Mouse (Mus musculus) embryonic stem cell, embryonic (primary cell): Measurements from ENCODE around the gene Gm7534.
"Not testable (repeated sequence)": the region's sequence is repeated elsewhere in the genome, so short reads cannot be mapped to it uniquely, and the experiment has no call there.

Experiments used
- CTCF ChIA-PET, 4 experiments: fragments of 300-600 bp in 2 of 4; fragments of 350-600 bp in 2 of 4; sonication (Branson Sonifier 250); formaldehyde crosslinking; loops; one replicate each; lab custom pipeline; 2022; ENCODE audit warnings: inconsistent platforms in 2 of 4; lab: Charles Lee
- POLR2A ChIA-PET, 4 experiments: fragments of 300-600 bp in 2 of 4; fragments of 350-600 bp in 2 of 4; sonication (Branson Sonifier 250); formaldehyde crosslinking; loops; one replicate each; lab custom pipeline; 2022; ENCODE audit warnings: antibody characterized with exemption in 4 of 4, inconsistent platforms in 1 of 4; lab: Charles Lee

Gene Gm7534

GRCm38 (mm10) chr4:134165548-134166465, 37.0 kb downstream of the Gm7534 start:
- ChIA-PET CTCF (interaction anchor here in 3 of 4 experiments (0.6 to 2.9 kb wide), 12 partner anchors 7 to 234 kb away, joined by 3 to 20 read pairs (median 4); partner anchors contain the start of gene Cep85 (in 1 of the 3)), POLR2A (interaction anchor here in 2 of 4 experiments (0.7 to 1.5 kb wide), 8 partner anchors 12 to 204 kb away, joined by 3 to 4 read pairs (median 3); partner anchors contain the start of gene Cep85 (in 2 of the 2))

GRCm38 (mm10) chr4:134165024-134165423, 37.8 kb downstream of the Gm7534 start:
- POLR2A ChIA-PET = interaction anchor here in 2 of 4 experiments (0.9 to 1.5 kb wide), 2 partner anchors 13 to 26 kb away, joined by 3 to 4 read pairs; no protein-coding TSS in a partner anchor
- CTCF ChIA-PET = interaction anchor here in 1 of 4 experiments (1.4 to 2.9 kb wide), 2 partner anchors 11 to 22 kb away, joined by 4 to 10 read pairs; partner anchors contain the start of gene Cep85

GRCm38 (mm10) chr4:134164591-134164990, 38.2 kb downstream of the Gm7534 start:
- CTCF ChIA-PET = interaction anchor here in 1 of 4 experiments (2.9 kb wide), 1 partner anchor 10 kb away, joined by 10 read pairs; no protein-coding TSS in a partner anchor
- POLR2A ChIA-PET = no interaction called here

GRCm38 (mm10) chr4:134160071-134160470, 42.7 kb downstream of the Gm7534 start:
- CTCF ChIA-PET, POLR2A ChIA-PET: not testable (repeated sequence)

GRCm38 (mm10) chr4:134158774-134159173, 44.0 kb downstream of the Gm7534 start:
- ChIA-PET CTCF (interaction anchor here in 2 of 4 experiments (0.6 to 2.8 kb wide), 6 partner anchors 7 to 1275 kb away, joined by 3 to 20 read pairs (median 3); partner anchors contain the start of gene Pafah2 (in 1 of the 2)), POLR2A (interaction anchor here in 3 of 4 experiments (0.9 to 1.5 kb wide), 4 partner anchors 8 to 318 kb away, joined by 3 read pairs; no protein-coding TSS in a partner anchor)

GRCm38 (mm10) chr4:134157558-134157957, 45.2 kb downstream of the Gm7534 start:
- POLR2A ChIA-PET = interaction anchor here in 2 of 4 experiments (0.6 to 1.5 kb wide), 7 partner anchors 7 to 189 kb away, joined by 3 to 4 read pairs (median 3); partner anchors contain the start of gene Hmgn2 (in 1 of the 2)
- CTCF ChIA-PET = interaction anchor here in 3 of 4 experiments (0.6 to 2.8 kb wide), 7 partner anchors 9 to 42 kb away, joined by 3 to 20 read pairs (median 3); partner anchors contain the start of gene Cep85 (in 1 of the 3)

- ChIA-PET POLR2A (interaction anchor here in 3 of 4 experiments (0.7 to 1.4 kb wide), 6 partner anchors 9 to 188 kb away, joined by 3 to 4 read pairs (median 3); partner anchors contain the start of gene Hmgn2 (in 1 of the 3)), CTCF (interaction anchor here in 2 of 4 experiments (1.3 to 2.8 kb wide), 3 partner anchors 10 to 30 kb away, joined by 3 to 20 read pairs (median 3); partner anchors contain the start of gene Cep85 (in 1 of the 2))
These were observed 46.1 kb downstream of the Gm7534 start for GRCm38 (mm10) chr4:134156744-134157143.

DNA sequence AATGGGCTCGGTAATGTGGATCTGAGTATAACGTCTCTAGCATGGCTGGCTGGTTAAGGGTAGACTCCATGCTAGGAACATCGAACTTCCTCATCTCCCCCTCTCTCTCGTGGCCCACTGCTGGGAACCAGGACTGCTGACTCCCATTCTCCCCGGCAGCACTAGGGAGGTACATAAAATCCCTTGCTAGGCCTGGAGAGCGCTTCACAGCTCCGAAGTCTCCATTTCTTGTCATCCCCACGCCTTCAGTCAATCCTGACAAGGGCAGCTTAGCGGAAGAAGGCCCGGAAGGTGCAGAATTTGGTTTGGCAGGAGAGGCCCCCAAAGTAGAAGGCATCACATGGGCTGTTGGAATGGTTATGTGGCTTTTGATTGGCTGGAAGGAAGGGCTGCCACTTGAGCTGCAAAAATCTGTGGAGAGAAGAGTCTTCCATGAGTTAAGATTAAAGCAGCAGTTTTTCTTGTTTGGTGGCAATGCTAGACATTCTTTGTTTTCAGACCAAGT, 46.8 kb downstream of the Gm7534 start:
- ChIA-PET CTCF (interaction anchor here in 2 of 4 experiments (0.6 to 1.9 kb wide), 3 partner anchors 11 to 192 kb away, joined by 3 to 7 read pairs (median 3); partner anchors contain the start of gene Sh3bgrl3 (in 1 of the 2)), POLR2A (interaction anchor here in 2 of 4 experiments (1.0 to 1.4 kb wide), 4 partner anchors 8 to 188 kb away, joined by 3 read pairs; partner anchors contain the start of gene Hmgn2 (in 1 of the 2))

GRCm38 (mm10) chr4:134155531-134155930, 47.3 kb downstream of the Gm7534 start:
- ChIA-PET POLR2A (interaction anchor here in 1 of 4 experiments (1.2 kb wide), 1 partner anchor 11 kb away, joined by 3 read pairs; no protein-coding TSS in a partner anchor), CTCF (interaction anchor here in 2 of 4 experiments (0.5 to 2.4 kb wide), 4 partner anchors 11 to 44 kb away, joined by 3 to 10 read pairs (median 5); partner anchors contain the start of gene Sh3bgrl3 (in 1 of the 2))

DNA sequence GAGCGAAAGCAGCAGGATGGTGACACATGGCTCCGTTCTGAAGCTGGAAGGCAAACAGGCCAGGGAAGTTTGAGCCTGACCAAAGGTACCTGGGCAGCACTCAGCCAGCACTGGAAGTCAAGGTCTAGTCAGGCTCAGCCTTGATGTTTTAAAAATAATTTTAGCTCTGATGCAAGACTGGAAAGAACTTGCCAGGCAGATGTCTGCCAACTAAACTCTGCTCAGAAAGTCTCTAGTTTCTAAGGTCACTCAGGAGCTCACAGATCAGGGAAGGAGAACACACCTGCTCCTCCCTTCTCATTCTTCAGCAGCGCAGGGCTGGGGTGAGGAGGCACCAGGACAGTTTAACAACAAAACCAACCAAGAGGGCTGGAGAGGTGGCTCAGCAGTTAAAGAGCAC, 48.5 kb downstream of the Gm7534 start:
- POLR2A ChIA-PET = interaction anchor here in 3 of 4 experiments (0.7 to 1.6 kb wide), 9 partner anchors 13 to 559 kb away, joined by 3 to 4 read pairs (median 3); partner anchors contain the start of gene Cep85 (in 1 of the 3)
- CTCF ChIA-PET = interaction anchor here (0.6 to 2.4 kb wide), 7 partner anchors 12 to 62 kb away, joined by 3 to 10 read pairs (median 5); partner anchors contain the start of genes Cep85 (in 1 of the 4) and Sh3bgrl3 (in 1 of the 4)

DNA sequence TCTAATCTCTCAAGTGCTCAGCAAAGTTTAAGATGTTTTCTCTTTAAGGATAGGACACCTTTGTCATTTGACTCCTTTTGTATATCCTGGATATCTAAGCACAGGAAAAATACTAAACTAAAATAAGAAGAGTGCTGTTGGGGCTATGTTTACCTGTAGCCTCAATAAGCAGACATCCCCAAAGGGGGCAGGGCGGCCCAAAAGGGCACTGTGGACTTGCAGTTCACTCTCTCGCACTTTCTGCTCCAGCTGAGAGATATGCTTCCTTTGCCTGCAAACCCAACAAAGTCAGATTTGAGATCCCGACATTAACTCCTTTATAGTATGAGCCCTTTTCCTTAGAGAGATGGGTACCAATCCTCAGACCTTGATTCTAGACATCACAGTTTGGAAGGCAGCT, 49.1 kb downstream of the Gm7534 start:
- CTCF ChIA-PET = interaction anchor here in 2 of 4 experiments (1.1 to 2.4 kb wide), 3 partner anchors 12 to 33 kb away, joined by 5 to 10 read pairs (median 5); partner anchors contain the start of gene Cep85 (in 1 of the 2)
- POLR2A ChIA-PET = interaction anchor here in 1 of 4 experiments (0.5 to 1.6 kb wide), 5 partner anchors 13 to 344 kb away, joined by 3 to 4 read pairs (median 4); no protein-coding TSS in a partner anchor

DNA sequence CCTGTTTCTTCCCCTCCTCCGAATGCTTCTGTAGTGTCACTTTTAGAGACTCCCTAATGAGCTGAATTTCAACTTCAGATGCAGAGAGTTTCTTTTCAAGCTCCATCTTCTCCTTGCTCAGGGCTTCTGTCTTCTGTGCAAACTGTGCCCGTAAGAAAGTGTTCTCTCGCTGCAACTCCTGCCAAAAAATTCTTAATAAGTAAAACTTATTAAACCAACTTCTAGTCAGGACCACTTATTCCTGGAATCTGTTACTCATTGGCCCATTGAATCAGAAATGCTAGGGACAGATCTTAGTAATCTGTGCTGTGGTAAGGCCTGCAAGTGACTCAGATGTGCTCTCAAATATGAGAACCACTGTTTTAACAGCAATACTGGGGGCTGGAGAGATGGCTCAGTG, 50.7 kb downstream of the Gm7534 start:
- ChIA-PET POLR2A (interaction anchor here in 2 of 4 experiments (1.0 to 1.5 kb wide), 2 partner anchors 24 kb away, joined by 4 read pairs; partner anchors contain the start of gene Sh3bgrl3 (in 1 of the 2)), CTCF (no interaction called here)

GRCm38 (mm10) chr4:134149389-134149788, 53.4 kb downstream of the Gm7534 start:
- POLR2A ChIA-PET = interaction anchor here in 2 of 4 experiments (0.8 to 1.3 kb wide), 5 partner anchors 12 to 181 kb away, joined by 3 to 4 read pairs (median 3); partner anchors contain the start of genes Cep85 (in 1 of the 2) and Hmgn2 (in 1 of the 2)
- CTCF ChIA-PET = no interaction called here

DNA sequence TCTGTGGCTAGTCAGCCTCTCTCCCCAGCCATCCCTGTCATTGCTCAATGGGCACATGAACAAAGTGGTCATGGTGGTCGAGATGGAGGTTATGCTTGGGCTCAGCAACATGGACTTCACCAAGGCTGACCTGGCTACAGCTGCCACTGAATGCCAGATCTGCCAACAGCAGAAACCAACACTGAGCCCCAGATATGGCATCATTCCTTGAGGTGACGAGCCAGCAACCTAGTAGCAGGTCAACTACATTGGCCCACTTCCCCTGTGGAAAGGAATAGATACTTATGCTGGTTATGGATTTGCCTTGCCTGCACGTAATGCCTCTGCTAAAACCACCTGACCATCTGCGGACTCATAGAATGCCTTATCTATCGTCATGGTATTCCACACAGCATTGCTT, 58.5 kb downstream of the Gm7534 start:
- POLR2A ChIA-PET, CTCF ChIA-PET: not testable (repeated sequence)
